Mouse (Mus musculus) brain, embryonic 14.5 days (tissue): ENCODE measurements around the gene Tcf7l2.

Source experiments
- CTCF ChIP-seq: fragments of 200-500 bp; IDR thresholded peaks from 2 replicates; pipeline ENCODE4 v1.5.1; 2012; ENCODE audit warnings: inconsistent platforms, mild to moderate bottlenecking, moderate library complexity, borderline replicate concordance; ENCODE audit not compliant: insufficient read depth, insufficient read length; ENCODE audit errors: extremely low read depth
- POLR2A ChIP-seq: fragments of 200-500 bp; IDR thresholded peaks from 2 replicates; pipeline ENCODE4 v1.6.1; 2012; ENCODE audit warnings: mild to moderate bottlenecking, inconsistent platforms, borderline replicate concordance; ENCODE audit not compliant: poor library complexity, insufficient read depth, insufficient read length, severe bottlenecking; ENCODE audit errors: extremely low read depth

- no peak for TF ChIP-seq CTCF
- no peak for TF ChIP-seq POLR2A
Measured at GRCm38 (mm10) chr19:55953207-55953606, 211.6 kb downstream of the Tcf7l2 start.
